12 mouse cellular contexts compared by ENCODE assay signal in the genomic region with DNA sequence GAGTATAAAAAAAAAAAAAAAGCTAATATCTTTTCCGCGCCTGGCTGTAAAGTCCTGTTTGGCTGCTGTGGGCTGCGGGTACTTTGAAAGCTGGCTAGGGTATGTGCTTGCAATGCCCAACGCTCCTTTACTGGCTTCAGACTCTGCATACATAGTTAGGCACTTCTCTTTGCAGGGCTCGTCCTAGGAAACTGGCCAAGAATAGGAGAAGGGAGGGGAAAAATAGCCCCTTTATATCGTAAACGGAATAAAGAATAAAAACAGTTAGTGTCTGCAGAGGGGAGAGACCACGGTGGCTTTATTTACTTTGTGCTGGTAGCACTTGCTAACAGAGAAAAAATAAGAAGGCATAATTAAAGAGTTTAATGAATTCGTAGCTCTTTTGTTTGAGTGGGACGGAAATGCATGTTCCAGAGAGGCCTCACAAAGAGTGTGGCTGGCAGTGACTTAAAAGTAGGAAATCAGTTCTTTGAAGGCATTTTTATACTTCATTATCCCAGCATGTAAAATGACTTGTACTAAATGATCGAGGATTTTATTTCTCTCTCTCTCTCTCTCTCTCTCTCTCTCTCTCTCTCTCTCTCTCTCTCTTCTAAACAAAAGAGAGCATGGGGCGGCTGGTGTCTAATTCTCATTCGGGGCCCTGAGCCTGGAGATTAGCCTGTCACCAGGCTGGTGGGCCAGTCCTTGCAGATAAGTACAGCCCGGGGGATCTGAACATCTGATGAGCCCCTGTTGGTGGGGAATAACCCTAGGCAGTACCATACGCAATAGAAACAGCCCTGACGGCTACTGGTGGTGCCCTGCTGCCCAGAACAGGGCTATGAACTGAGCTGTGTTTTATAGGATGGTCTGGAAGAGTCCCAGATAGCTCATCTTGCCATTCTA.
A peak's percentile ranks its signal among the peaks of the same experiment; 100 is the strongest.
DNase-seq lines count a peak whose midpoint lies in the region; ATAC-seq and TF ChIP-seq lines count a peak whose summit lies in the region.
"Had no signal": no experiment of that assay in that cellular context is flagged by ENCODE, and none has a peak within 500 bp of the region (broad histone marks: within the 10 kb centered on the region; RNA-seq: fewer than 3 reads in every experiment).

No protein-coding gene starts in this region.

- H3K36me3 ChIP-seq in lung, embryonic 16.5 days (ENCODE audit: control insufficient read depth, insufficient read depth, low read length): no peaks in the 10 kb centered on the region
- H3K36me3 ChIP-seq in forebrain, embryonic 12.5 days (replicated peaks): no peaks in the 10 kb centered on the region
- no peaks in the 10 kb centered on the region for H3K36me3 ChIP-seq in midbrain, postnatal 0 days (ENCODE audit: insufficient read depth, low read length)
- H3K36me3 ChIP-seq: heart, embryonic 10.5 days had no signal

- H3K27me3 ChIP-seq in lung, embryonic 16.5 days (ENCODE audit: control insufficient read depth, insufficient read depth, low read depth, low read length): no peaks in the 10 kb centered on the region
- peaks cover 11% of the 10 kb centered on the region for H3K27me3 ChIP-seq in forebrain, embryonic 12.5 days
- no peaks in the 10 kb centered on the region for H3K27me3 ChIP-seq in midbrain, postnatal 0 days (ENCODE audit: insufficient read depth, low read length)

- no peak for TF ChIP-seq POLR2A in lung, adult 2 months (IDR thresholded peaks at IDR 0.05; ENCODE audit: borderline replicate concordance, extremely low read depth, low read depth, low read length)

- no peak overlapping the region for H3K9ac ChIP-seq in lung, embryonic 16.5 days (ENCODE audit: low read length)
- no peak overlapping the region for H3K9ac ChIP-seq in forebrain, embryonic 12.5 days
- no peak overlapping the region for H3K9ac ChIP-seq in midbrain, postnatal 0 days (replicated peaks; ENCODE audit: low read length, poor library complexity, severe bottlenecking)

- 0 out of 2 replicates have a peak overlapping the region, but pooled peaks have one; percentile 6 for H3K4me3 ChIP-seq in lung, embryonic 16.5 days (ENCODE audit: low read length)
- no peak overlapping the region for H3K4me3 ChIP-seq in lung, adult 2 months (replicated peaks; ENCODE audit: extremely low read depth, low read depth, low read length)
- H3K4me3 ChIP-seq in forebrain, embryonic 12.5 days (replicated peaks): no peak overlapping the region
- no peak overlapping the region for H3K4me3 ChIP-seq in midbrain, postnatal 0 days (ENCODE audit: low read depth, low read length)
- H3K4me3 ChIP-seq: heart, embryonic 10.5 days had no signal

- 37% methylated on average over 16 of the region's 16 CpGs for WGBS in lung, embryonic 16.5 days
- 51% methylated on average over 16 of the region's 16 CpGs for WGBS in lung, adult 2 months
- WGBS in forebrain, embryonic 12.5 days: 12% methylated on average over 16 of the region's 16 CpGs
- 18% methylated on average over 16 of the region's 16 CpGs for whole genome bisulfite sequencing in midbrain, postnatal 0 days

- no peak for TF ChIP-seq CTCF in lung, adult 2 months (IDR thresholded peaks at IDR 0.05; ENCODE audit: insufficient read depth, low read length)
- no peak for TF ChIP-seq CTCF in midbrain, postnatal 0 days (IDR thresholded peaks at IDR 0.05)

- no peak for DNase-seq in lung, adult 2 months
- DNase-seq in layer of hippocampus, adult 9-11 months: peak; percentile 20
- DNase-seq in midbrain, postnatal 0 days (ENCODE audit: low spot score): peak; percentile 74
- no peak for DNase-seq in adrenal gland, postnatal 14 days
- no peak for DNase-seq in cerebellum, adult 18-20 months
- DNase-seq in adrenal gland, adult (ENCODE audit: inconsistent age in 2 of 2, low spot score in 1 of 2): no peak
- DNase-seq: cerebellum, postnatal 36 days; kidney, adult 9 months; thymus, adult 18-20 months had no signal

- peak overlapping the region; percentile 28; the same call in 1 of the 2 replicates for H3K27ac ChIP-seq in lung, embryonic 16.5 days (ENCODE audit: low read length)
- H3K27ac ChIP-seq in forebrain, embryonic 12.5 days: peak overlapping the region; percentile 76
- peak overlapping the region; percentile 51 for H3K27ac ChIP-seq in midbrain, postnatal 0 days (ENCODE audit: low read depth, low read length)
- H3K27ac ChIP-seq: heart, embryonic 10.5 days had no signal

- peak overlapping the region; percentile 3 for H3K4me2 ChIP-seq in lung, embryonic 16.5 days (ENCODE audit: low read depth, low read length)
- peak overlapping the region; percentile 24 for H3K4me2 ChIP-seq in forebrain, embryonic 12.5 days
- peak overlapping the region; percentile 42 for H3K4me2 ChIP-seq in midbrain, postnatal 0 days (ENCODE audit: low read depth, low read length, poor library complexity, severe bottlenecking)

- H3K4me1 ChIP-seq in lung, embryonic 16.5 days (replicated peaks; ENCODE audit: control insufficient read depth, insufficient read depth, low read length): peaks cover 13% of the 10 kb centered on the region
- H3K4me1 ChIP-seq in lung, adult 2 months (ENCODE audit: control insufficient read depth, insufficient read depth, low read length): no peaks in the 10 kb centered on the region
- H3K4me1 ChIP-seq in forebrain, embryonic 12.5 days: peaks cover 44% of the 10 kb centered on the region
- peaks cover 7% of the 10 kb centered on the region for H3K4me1 ChIP-seq in midbrain, postnatal 0 days (ENCODE audit: insufficient read depth, low read length)

- H3K9me3 ChIP-seq in lung, embryonic 16.5 days (ENCODE audit: control insufficient read depth, low read length): no peaks in the 10 kb centered on the region
- no peaks in the 10 kb centered on the region for H3K9me3 ChIP-seq in forebrain, embryonic 12.5 days
- H3K9me3 ChIP-seq in midbrain, postnatal 0 days (ENCODE audit: low read length): no peaks in the 10 kb centered on the region
- H3K9me3 ChIP-seq: heart, embryonic 10.5 days had no signal

- peak; percentile 61 for ATAC-seq in lung, embryonic 16.5 days (ENCODE audit: low read depth)
- ATAC-seq in forebrain, embryonic 12.5 days (ENCODE audit: low FRiP score): peak; percentile 66; the same call in 1 of the 2 replicates
- ATAC-seq in midbrain, postnatal 0 days (ENCODE audit: low FRiP score): no peak

Comparison
In these comparisons a context has a peak if more than half of its experiments do, and no peak if none do; other contexts are left out.
1. DNase-seq: peak in layer of hippocampus, adult 9-11 months (single experiment) and midbrain, postnatal 0 days (single experiment); none in lung, adult 2 months (single experiment), adrenal gland, postnatal 14 days (single experiment), cerebellum, adult 18-20 months (0 of 2) and adrenal gland, adult (0 of 2).
2. Peak in every context shown above with its lines, with median percentiles within 50 percentile points of each other: H3K27ac ChIP-seq and H3K4me2 ChIP-seq.